Mouse (Mus musculus) liver, embryonic 11.5 days (tissue): ENCODE measurements around the gene Hoxa3. TPM values are rescaled to one million over a fixed set of nuclear protein-coding genes. Genes with fewer than 3 reads are reported as not detected.

Experiments
- ATAC-seq: fragments of 200-750 bp; cut with Nextera tagmentation; replicated peaks from 2 replicates; pipeline ENCODE4 v1.8.0; 2017; ENCODE audit warnings: moderate number of reproducible peaks, mild to moderate bottlenecking, moderate TSS enrichment, moderate library complexity; ENCODE audit not compliant: low FRiP score
- DNase-seq: peaks from one replicate; pipeline ENCODE4 v3.0.0-alpha.2; 2017; ENCODE audit warnings: low spot score
- H3K27ac ChIP-seq: fragments of 300-500 bp; sonication (generic); 2 replicates; pipeline ENCODE4 v1.5.1; 2014; ENCODE audit warnings: mild to moderate bottlenecking, low read depth, low read length, control low read depth
- H3K27me3 ChIP-seq: fragments of 300-500 bp; sonication (generic); replicated peaks from 2 replicates; pipeline ENCODE4 v1.6.1; 2014; ENCODE audit warnings: low read length, mixed read lengths; ENCODE audit not compliant: control insufficient read depth, insufficient read depth
- H3K36me3 ChIP-seq: fragments of 300-500 bp; sonication (generic); 2 replicates; pipeline ENCODE4 v1.6.1; 2014; ENCODE audit warnings: mild to moderate bottlenecking, low read length, moderate library complexity, mixed read lengths; ENCODE audit not compliant: control insufficient read depth, insufficient read depth
- H3K4me1 ChIP-seq: fragments of 300-500 bp; sonication (generic); replicated peaks from 2 replicates; pipeline ENCODE4 v1.6.1; 2014; ENCODE audit warnings: low read length, mixed read lengths; ENCODE audit not compliant: control insufficient read depth, insufficient read depth
- H3K4me2 ChIP-seq: fragments of 300-500 bp; sonication (generic); 2 replicates; pipeline ENCODE4 v1.6.1; 2014; ENCODE audit warnings: mild to moderate bottlenecking, control low read depth, moderate library complexity
- H3K4me3 ChIP-seq: fragments of 300-500 bp; sonication (generic); 2 replicates; pipeline ENCODE4 v1.5.1; 2014; ENCODE audit warnings: low read depth, low read length, control low read depth
- H3K9ac ChIP-seq: fragments of 300-500 bp; sonication (generic); 2 replicates; pipeline ENCODE4 v1.6.1; 2014; ENCODE audit warnings: low read depth, low read length, control low read depth
- H3K9me3 ChIP-seq: fragments of 300-500 bp; sonication (generic); 2 replicates; pipeline ENCODE4 v1.6.1; 2016; ENCODE audit warnings: low read length, inconsistent platforms, mixed read lengths; ENCODE audit not compliant: control insufficient read depth
- WGBS: fragments of 180-500 bp; shearing (Covaris S2); extraction: QIAGEN DNeasy Blood & Tissue Kit; methylation state at CpG from one replicate; pipeline ENCODE4 v1.1.7; 2014; 5-methylcytosine and 5-hydroxymethylcytosine counted together
- polyA plus RNA-seq: library from polyadenylated mRNA; unstranded; fragments of >200 nt; fragmentation: Nextera tagmentation; extraction: Ambion mirVana; gene quantifications from 2 replicates; pipeline ENCODE4 v1.2.1, GENCODE M21; 2014

Hoxa3 gene
- polyA plus RNA-seq, 1 experiment from 2014 or later, result 2.9 TPM

- DNase-seq (peak; percentile 55), ATAC-seq (no peak)
- peak overlapping the region; percentile 41 for H3K4me3 ChIP-seq
- peak overlapping the region; percentile 86 for H3K27ac ChIP-seq
- peaks cover 97% of the 10 kb centered on the region for H3K27me3 ChIP-seq
- H3K4me2 ChIP-seq, result peak overlapping the region; percentile 48
- no peaks in the 10 kb centered on the region for H3K36me3 ChIP-seq
- H3K9ac ChIP-seq, result peak overlapping the region; percentile 47
- WGBS, result under 1% methylated on average over 39 of the region's 39 CpGs
- no peaks in the 10 kb centered on the region for H3K9me3 ChIP-seq
- H3K4me1 ChIP-seq, result 0 out of 2 replicates have a peak, but pooled peaks cover 3% of the 10 kb centered on the region
These were observed 49.0 kb downstream of the Hoxa3 start for GRCm38 (mm10) chr6:52164051-52164625.

GRCm38 (mm10) chr6:52163366-52164031 lies 49.6 kb downstream of the Hoxa3 start:
- H3K27ac ChIP-seq, result peak overlapping the region; percentile 86
- H3K9me3 ChIP-seq, result no peaks in the 10 kb centered on the region
- DNase-seq, result peak; percentile 49
- peaks cover 98% of the 10 kb centered on the region for H3K27me3 ChIP-seq
- peak overlapping the region; percentile 48 for H3K4me2 ChIP-seq
- H3K9ac ChIP-seq, result peak overlapping the region; percentile 47; the same call in 1 of the 2 replicates
- peak overlapping the region; percentile 41 for H3K4me3 ChIP-seq
- H3K4me1 ChIP-seq, result no peaks in the 10 kb centered on the region
- H3K36me3 ChIP-seq, result no peaks in the 10 kb centered on the region
- no peak for ATAC-seq
- WGBS, result 8% methylated on average over 17 of the region's 17 CpGs

- Histone ChIP-seq H3K4me2 (peak overlapping the region; percentile 48), H3K36me3 (no peaks in the 10 kb centered on the region), H3K27ac (peak overlapping the region; percentile 72; the same call in 1 of the 2 replicates), H3K4me1 (no peaks in the 10 kb centered on the region), H3K4me3 (peak overlapping the region; percentile 41), H3K9ac (peak overlapping the region; percentile 47), H3K9me3 (no peaks in the 10 kb centered on the region), H3K27me3 (peaks cover 98% of the 10 kb centered on the region)
- 11% methylated on average over 14 of the region's 14 CpGs for WGBS
- ATAC-seq, result no peak
- no peak for DNase-seq
These were observed 50.3 kb downstream of the Hoxa3 start for GRCm38 (mm10) chr6:52162611-52163365.

GRCm38 (mm10) chr6:52162093-52162380 lies 51.1 kb downstream of the Hoxa3 start:
- no peak overlapping the region for H3K4me3 ChIP-seq
- 25% methylated on average over 1 of the region's 1 CpGs for WGBS
- peak overlapping the region; percentile 83 for H3K4me2 ChIP-seq

GRCm38 (mm10) chr6:52161336-52162092 lies 51.6 kb downstream of the Hoxa3 start:
- no peaks in the 10 kb centered on the region for H3K36me3 ChIP-seq
- no peak for ATAC-seq

More at GRCm38 (mm10) chr6:52162093-52162380, 51.1 kb downstream of the Hoxa3 start:
- Histone ChIP-seq H3K27me3 (peaks cover 98% of the 10 kb centered on the region), H3K36me3 (no peaks in the 10 kb centered on the region), H3K9me3 (no peaks in the 10 kb centered on the region), H3K27ac (no peak overlapping the region), H3K9ac (peak overlapping the region; percentile 7; the same call in 1 of the 2 replicates), H3K4me1 (no peaks in the 10 kb centered on the region)
- no peak for ATAC-seq
- no peak for DNase-seq

GRCm38 (mm10) chr6:52160511-52161335 lies 52.4 kb downstream of the Hoxa3 start:
- WGBS, result 10% methylated on average over 30 of the region's 30 CpGs
- Histone ChIP-seq H3K9ac (peak overlapping the region; percentile 56), H3K9me3 (no peaks in the 10 kb centered on the region), H3K27me3 (peaks cover 98% of the 10 kb centered on the region), H3K4me1 (no peaks in the 10 kb centered on the region), H3K4me3 (peak overlapping the region; percentile 66), H3K27ac (peak overlapping the region; percentile 84), H3K36me3 (no peaks in the 10 kb centered on the region), H3K4me2 (peak overlapping the region; percentile 83)
- DNase-seq, result peak; percentile 43
- ATAC-seq, result no peak

More at GRCm38 (mm10) chr6:52161336-52162092, 51.6 kb downstream of the Hoxa3 start:
- no peak for DNase-seq
- 22% methylated on average over 8 of the region's 8 CpGs for WGBS
- no peaks in the 10 kb centered on the region for H3K9me3 ChIP-seq
- peak overlapping the region; percentile 66 for H3K4me3 ChIP-seq
- H3K9ac ChIP-seq, result peak overlapping the region; percentile 7; the same call in 1 of the 2 replicates
- H3K4me1 ChIP-seq, result no peaks in the 10 kb centered on the region
- peak overlapping the region; percentile 83 for H3K4me2 ChIP-seq
- peaks cover 98% of the 10 kb centered on the region for H3K27me3 ChIP-seq
- peak overlapping the region; percentile 84; the same call in 1 of the 2 replicates for H3K27ac ChIP-seq

GRCm38 (mm10) chr6:52159979-52160378 lies 53.2 kb downstream of the Hoxa3 start:
- H3K9me3 ChIP-seq, result no peaks in the 10 kb centered on the region
- H3K27me3 ChIP-seq, result peaks cover 97% of the 10 kb centered on the region
- no peak for DNase-seq
- H3K4me2 ChIP-seq, result peak overlapping the region; percentile 83
- H3K4me3 ChIP-seq, result peak overlapping the region; percentile 66
- ATAC-seq, result no peak
- no peaks in the 10 kb centered on the region for H3K36me3 ChIP-seq
- peak overlapping the region; percentile 56; the same call in 1 of the 2 replicates for H3K9ac ChIP-seq
- peak overlapping the region; percentile 84; the same call in 1 of the 2 replicates for H3K27ac ChIP-seq
- H3K4me1 ChIP-seq, result no peaks in the 10 kb centered on the region
- WGBS, result 3% methylated on average over 9 of the region's 9 CpGs
